Mouse (Mus musculus) cerebellum, adult 11-12 months (tissue): ENCODE measurements around the gene Krt7.

Source experiments
- DNase-seq: peaks from one replicate; pipeline ENCODE4 v3.0.0; 2022

Gene Krt7

DNA sequence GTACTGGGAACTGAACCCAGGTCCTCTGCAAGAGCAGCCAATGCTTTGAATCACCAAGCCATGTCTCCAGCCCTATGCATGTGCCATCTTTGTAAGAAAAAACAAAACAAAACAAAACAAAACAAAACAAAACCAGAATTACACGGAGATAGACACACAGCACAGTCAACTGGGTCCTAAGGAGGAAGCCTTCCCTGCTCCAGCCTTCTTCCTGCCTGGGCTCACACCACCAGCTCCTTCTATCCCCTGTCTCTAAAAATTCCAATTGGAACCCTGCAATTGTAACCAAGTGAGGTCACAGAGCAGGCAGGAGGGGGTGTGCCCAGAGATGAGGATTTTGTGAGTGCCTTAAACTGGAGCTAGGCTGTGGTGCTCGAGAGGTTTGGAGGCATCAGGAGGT, 36.6 kb downstream of the Krt7 start, which contains the start of gene Krt88:
Gene Krt88 (plus strand): TSS at position 301 of the 400 bp plus-strand sequence.
- DNase-seq: no peak

DNA sequence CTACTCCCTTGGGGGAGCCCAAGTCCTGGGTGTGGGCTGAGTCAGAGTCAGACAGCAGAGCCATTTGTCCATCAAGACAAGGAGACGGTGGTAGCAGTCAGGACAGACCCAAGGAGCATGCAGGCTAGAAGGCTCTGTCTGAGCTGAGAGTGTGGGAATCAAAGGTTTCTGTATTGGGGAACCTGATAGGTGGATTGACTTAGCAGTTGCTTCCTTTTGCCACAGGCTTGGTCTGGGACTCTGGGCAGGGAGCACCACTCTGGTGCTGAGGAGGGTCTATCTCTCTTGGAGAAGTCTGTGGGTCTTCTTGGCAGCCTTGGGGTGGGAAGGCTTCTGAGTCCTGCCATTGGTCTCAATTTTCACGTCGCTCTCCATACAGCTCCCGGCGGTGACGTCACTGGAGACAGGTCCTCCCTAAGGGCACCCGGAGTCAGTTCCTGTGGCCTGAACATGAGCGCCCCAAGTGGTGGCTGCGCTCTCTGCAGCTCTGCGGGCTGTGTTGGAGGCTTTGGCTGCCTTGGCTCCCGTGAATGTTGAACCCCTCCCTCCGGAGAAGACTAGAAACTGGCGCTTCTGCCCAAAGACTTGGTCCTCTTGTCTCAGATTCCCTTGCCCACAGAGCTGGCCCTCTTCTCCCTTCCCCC, 42.4 kb downstream of the Krt7 start:
- DNase-seq: peak; percentile 65

DNA sequence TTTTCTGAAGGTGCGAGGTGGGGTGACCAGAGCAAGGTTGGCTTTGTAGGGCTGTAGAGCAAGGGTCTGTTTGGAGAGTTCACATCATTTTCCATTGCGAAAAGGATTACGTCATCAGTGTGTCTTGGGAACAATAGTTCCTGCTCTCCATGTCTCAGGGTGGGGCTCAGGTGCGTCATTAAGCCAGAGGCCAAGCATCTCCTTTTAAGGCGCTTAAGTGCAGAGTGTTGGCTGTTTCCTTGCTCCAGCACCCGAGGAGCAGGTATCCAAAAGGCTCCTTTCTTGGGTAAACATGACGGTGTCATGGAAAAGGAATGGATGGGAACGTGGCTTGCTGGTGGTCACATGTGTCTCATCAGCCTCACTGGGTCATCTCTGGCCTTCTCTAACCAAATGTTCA, 43.9 kb downstream of the Krt7 start:
- DNase-seq: no peak

DNA sequence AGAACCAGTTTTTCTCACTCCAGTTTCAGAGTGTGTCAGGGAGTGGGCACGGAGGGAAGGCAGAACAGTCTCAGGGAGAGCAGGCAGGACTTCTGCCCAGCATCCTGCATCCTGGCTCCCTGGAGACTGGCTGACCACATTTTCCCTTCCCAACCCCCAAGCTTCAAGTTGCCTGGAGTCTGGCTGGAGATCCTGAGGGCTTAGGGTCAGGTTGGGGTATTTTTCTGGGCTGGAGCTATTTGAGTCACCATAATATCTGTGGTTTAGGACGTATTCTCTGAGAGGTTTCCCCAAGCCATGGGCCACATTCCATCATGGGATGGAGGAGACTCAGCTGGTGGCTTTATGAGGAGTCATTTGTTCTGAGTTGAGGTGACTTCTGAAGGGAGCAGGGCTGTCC, 44.4 kb downstream of the Krt7 start:
- no peak for DNase-seq

DNA sequence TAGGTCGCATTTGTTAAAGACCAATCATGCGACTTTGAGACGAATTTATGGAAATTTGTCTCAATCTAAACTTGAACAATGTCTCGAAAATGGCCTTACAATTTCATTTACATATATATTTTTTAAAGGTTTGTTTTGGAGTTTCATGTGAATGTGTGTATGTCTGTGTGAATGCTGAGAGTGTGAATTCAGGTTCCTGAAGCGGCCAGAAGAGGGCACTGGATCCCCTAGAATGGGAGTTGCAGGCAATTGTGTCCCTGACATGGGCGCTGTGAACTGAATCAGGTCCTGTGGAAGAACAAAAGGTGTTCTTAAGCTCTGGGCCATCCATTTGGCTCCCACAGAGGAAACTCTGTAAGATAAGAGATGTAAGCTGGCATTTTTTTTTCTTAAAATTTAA, 45.0 kb downstream of the Krt7 start:
- DNase-seq: no peak

DNA sequence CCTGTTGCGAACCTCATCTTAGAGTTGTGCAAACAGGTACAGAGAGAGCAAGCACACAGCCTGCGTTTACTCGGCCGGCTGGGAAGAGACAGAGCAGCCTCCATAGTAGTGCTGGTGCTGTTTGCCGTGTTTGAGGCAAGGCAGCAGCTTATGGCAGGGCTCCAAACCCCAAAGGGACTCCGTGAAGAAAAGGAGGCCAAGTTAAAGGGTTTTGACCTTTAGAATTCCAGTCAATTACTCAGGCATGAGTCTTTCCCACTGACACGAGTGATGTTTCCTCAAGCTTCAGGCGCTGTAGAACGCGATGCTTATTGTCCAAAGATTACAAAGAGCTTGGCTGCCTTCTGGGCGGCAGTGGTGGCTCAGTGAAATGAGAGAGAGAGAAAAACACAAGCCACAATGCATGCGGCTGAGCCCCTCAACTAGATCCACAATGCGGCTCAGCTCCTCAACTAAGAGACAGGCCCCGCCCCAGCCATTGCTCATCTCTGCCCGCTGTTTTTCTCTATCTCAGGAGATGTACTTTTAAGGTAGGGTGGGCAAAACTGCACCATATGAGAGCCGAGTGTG, 47.6 kb downstream of the Krt7 start:
- DNase-seq: no peak

DNA sequence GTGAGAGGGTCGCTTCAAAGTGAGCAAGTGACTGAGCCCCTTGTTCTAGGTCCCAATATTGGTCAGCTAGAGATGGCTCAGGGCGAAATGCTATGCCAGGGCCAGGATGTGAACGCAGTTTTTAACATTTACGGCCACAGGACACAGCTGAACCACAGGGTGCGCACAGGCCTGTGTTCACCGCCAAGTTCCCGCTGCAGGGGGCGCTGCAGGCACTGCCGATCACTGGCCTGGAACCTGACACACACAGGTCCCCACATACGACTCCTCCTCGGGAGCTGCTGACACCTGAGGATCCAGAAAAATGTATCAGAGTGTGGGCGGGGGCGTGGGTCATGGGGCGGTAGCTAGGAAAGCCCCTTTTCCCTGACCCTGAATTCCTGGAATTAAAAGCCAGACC, 48.4 kb downstream of the Krt7 start:
- no peak for DNase-seq

DNA sequence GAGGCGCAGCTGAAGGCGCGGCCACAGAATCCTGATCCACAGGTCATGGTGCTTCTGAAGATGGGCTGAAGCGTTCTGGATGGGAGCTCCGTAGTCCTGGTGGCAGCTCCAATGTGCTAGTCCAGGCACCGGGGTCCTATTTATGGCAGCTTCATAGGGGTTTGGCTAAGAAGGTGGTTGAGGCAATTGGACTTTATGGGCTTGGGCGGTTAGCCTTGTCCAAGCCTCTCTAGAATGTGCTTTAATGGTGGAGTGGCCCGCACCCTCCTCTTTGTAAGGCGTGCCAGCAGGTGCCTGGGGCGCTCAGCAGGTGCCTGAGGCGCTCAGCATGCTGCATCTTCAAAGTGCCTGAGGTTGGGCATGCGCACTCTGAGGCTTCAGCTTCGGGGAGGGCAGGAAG, 52.8 kb downstream of the Krt7 start, which contains the start of gene Krt81:
Gene Krt81 (minus strand): TSS at position 101 of the 400 bp plus-strand sequence.
- no peak for DNase-seq

DNA sequence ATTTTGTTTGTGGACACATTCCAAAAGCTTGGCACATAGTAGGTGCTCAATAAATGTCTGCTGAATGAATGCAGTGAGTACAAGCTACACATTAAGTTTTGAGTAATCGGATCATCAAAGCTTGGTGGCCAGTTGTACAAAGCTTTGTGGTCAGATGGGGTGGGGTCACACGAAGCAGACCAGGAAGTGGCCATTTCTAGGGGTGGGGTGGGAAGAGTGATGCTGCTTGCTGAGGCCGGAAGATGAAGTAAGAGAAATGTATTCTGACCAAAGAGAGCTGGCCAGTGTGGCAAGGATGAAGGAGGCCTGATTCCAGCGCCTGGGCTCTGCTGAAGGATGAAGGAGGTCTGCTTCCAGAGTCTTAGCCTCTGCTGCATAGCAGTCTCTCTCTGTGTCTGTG, 58.2 kb downstream of the Krt7 start:
- DNase-seq: no peak

DNA sequence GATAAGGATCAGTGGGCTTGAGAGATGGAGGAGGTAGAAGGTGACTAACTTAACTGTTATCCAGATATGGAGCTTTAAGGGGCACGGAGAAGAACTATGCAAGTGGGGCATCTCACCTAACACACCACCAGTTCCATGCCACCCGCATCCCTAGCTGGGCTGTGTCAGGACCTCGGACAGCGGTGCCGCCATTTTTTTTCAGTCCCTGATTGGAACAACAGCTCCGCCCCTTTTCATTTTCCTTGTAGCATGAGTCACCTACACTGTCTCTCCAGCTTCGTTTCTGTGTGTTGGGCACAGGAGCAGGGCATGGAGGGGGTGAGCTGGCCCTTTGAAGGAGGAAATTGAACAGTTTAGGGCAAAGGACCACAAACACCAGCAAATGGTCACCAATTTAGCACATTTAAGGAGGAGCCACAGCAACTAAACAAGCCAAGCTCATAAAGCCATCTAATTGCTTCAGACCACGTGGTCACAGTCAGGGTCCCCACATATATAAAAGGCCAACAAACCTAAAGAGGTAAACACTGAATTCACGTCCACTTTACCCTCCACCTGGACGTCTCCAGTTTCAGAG, 62.2 kb downstream of the Krt7 start, which contains the start of gene Krt86:
Gene Krt86 (plus strand): TSS at position 527 of the 577 bp plus-strand sequence.
- DNase-seq: no peak

DNA sequence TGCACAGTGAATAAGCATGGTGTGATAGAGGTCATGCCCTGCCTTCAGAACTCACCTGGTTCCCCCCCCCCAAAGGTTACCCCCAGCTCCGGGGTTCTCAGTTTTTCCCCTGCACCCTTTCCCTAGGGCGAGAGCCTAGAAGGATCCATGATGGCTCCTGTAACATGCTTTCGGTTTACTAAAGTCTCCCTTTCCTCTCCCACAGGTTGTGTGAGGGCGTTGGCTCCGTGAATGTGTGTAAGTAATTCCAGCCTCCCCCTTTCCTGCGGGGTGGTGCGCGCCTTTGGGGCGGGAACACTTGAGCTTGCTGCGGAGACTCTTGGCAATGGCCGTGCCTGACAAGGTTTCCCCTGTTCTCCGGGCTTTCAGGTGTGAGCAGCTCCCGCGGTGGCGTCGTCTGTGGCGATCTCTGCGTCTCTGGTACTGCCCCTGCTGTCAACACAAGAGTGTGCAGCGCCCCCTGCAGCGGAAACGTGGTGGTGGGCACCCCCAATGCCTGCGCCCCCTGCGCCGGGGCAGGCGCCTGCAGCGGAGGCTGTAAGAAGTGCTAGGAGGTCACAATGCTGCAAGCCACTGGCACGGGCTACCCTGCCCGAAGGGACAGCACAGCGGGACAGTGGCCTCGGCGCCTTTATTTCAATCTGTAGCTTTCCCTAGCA, 68.3 kb downstream of the Krt7 start:
- DNase-seq: peak; percentile 9

DNA sequence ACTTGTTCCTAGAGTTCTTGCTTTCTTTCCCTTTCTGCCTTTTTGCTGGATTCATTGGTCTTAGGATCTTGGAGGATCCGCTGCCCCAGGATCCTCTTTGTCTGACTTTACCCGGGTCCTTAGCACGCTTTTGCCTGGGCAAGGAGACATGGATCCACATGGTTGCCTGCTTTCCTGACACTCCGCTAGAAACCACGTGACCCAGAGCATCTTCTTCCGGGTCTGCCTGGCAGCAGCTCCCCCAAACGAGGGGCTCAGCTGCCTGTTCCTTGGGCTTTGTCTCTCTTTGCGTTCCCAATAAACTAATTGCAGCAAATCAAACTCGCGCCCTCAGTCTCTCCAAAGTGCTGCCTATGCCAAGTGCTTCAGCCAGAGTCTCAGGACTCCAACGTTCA, 68.8 kb downstream of the Krt7 start:
- no peak for DNase-seq
